Mouse (Mus musculus) C2C12 (cell line): ENCODE results near the gene Vwc2l.

Source experiments
- CEBPB ChIP-seq: IDR thresholded peaks from one replicate; pipeline ENCODE4 v1.6.1; 2011; ENCODE audit warnings: low read depth, mild to moderate bottlenecking, control low read depth, moderate library complexity
- CTCF ChIP-seq: IDR thresholded peaks from one replicate; pipeline ENCODE4 v1.5.1; 2011; ENCODE audit not compliant: control insufficient read depth, insufficient read depth, insufficient read length
- MAX ChIP-seq: IDR thresholded peaks from one replicate; pipeline ENCODE4 v1.6.1; 2011; ENCODE audit warnings: mild to moderate bottlenecking, control low read depth
- MYOD1 ChIP-seq: IDR thresholded peaks from one replicate; pipeline ENCODE4 v1.6.1; 2011; ENCODE audit warnings: low read depth; ENCODE audit not compliant: control insufficient read depth, insufficient read length
- USF1 ChIP-seq: IDR thresholded peaks from one replicate; pipeline ENCODE4 v1.6.1; 2011; ENCODE audit warnings: low read depth, mild to moderate bottlenecking, control low read depth, moderate library complexity

- TF ChIP-seq CTCF (no peak), MAX (no peak), USF1 (no peak), CEBPB (no peak), MYOD1 (no peak)
These were observed 61.6 kb downstream of the Vwc2l start for GRCm38 (mm10) chr1:70787146-70787545.
